Mouse (Mus musculus) CH12.LX (cell line): ENCODE results near the gene Aass. TPM values are rescaled to one million over a fixed set of nuclear protein-coding genes. Genes with fewer than 3 reads are reported as not detected.
"Not testable (repeated sequence)": the region's sequence is repeated elsewhere in the genome, so short reads cannot be mapped to it uniquely, and the experiment has no call there.

Experiments
- DNase-seq: peaks from one replicate; pipeline ENCODE4 v3.0.0-alpha.2; 2013; ENCODE audit errors: extremely low read depth
- H3K27ac ChIP-seq: 2 replicates; pipeline ENCODE4 v1.5.1; 2012; ENCODE audit warnings: low read depth, mild to moderate bottlenecking, control low read depth, moderate library complexity; ENCODE audit not compliant: insufficient read depth
- H3K27me3 ChIP-seq: replicated peaks from 2 replicates; pipeline ENCODE3; 2012; ENCODE audit warnings: inconsistent platforms
- H3K36me3 ChIP-seq, 2 experiments: replicated peaks in 1 of 2; 2 replicates each; pipeline versions ENCODE3 to v1.6.1; 2012; ENCODE audit warnings: inconsistent platforms in 1 of 2, low read length in 1 of 2, mild to moderate bottlenecking in 1 of 2, mixed read lengths in 1 of 2, moderate library complexity in 1 of 2; ENCODE audit not compliant: control insufficient read depth in 1 of 2, insufficient read depth in 1 of 2
- H3K4me1 ChIP-seq, 2 experiments: 2 replicates each; pipeline ENCODE4 v1.6.1; 2012; ENCODE audit warnings: inconsistent platforms in 1 of 2, moderate library complexity in 1 of 2; ENCODE audit not compliant: insufficient read depth in 2 of 2, control insufficient read depth in 1 of 2
- H3K4me2 ChIP-seq: 2 replicates; pipeline ENCODE4 v1.6.1; 2012; ENCODE audit warnings: low read depth, mild to moderate bottlenecking, control low read depth; ENCODE audit not compliant: poor library complexity, insufficient read depth, severe bottlenecking
- H3K4me3 ChIP-seq, 3 experiments: fragments of 150-350 bp in 1 of 3; sonication (generic) in 1 of 3; replicated peaks in 1 of 3; 2 replicates each; pipeline versions ENCODE3 to v1.5.1; 2011 to 2012; ENCODE audit warnings: low read depth in 2 of 3, low read length in 2 of 3, mild to moderate bottlenecking in 2 of 3, moderate library complexity in 2 of 3, control low read depth in 1 of 3, improper control_type of control experiment in 1 of 3, inconsistent platforms in 1 of 3, mixed read lengths in 1 of 3; ENCODE audit not compliant: poor library complexity in 1 of 3
- H3K79me2 ChIP-seq: replicated peaks from 2 replicates; pipeline ENCODE4 v1.6.1; 2012; ENCODE audit warnings: mild to moderate bottlenecking, moderate library complexity; ENCODE audit not compliant: control insufficient read depth, poor library complexity, insufficient read depth, severe bottlenecking; ENCODE audit errors: extremely low read depth
- H3K9ac ChIP-seq: 2 replicates; pipeline ENCODE4 v1.6.1; 2012; ENCODE audit warnings: low read depth, mild to moderate bottlenecking, control low read depth, moderate library complexity; ENCODE audit not compliant: insufficient read depth
- H3K9me3 ChIP-seq: replicated peaks from 2 replicates; pipeline ENCODE3; 2012; ENCODE audit warnings: low read length, inconsistent platforms, mixed read lengths
- CHD1 ChIP-seq: IDR thresholded peaks from 2 replicates; pipeline ENCODE4 v1.6.1; 2012; ENCODE audit warnings: low read depth, low read length, improper control_type of control experiment, inconsistent platforms
- CHD2 ChIP-seq: IDR thresholded peaks from 2 replicates; pipeline ENCODE4 v1.6.1; 2011; ENCODE audit warnings: low read length, improper control_type of control experiment
- CTCF ChIP-seq, 2 experiments: IDR thresholded peaks in 1 of 2; conservative IDR thresholded peaks in 1 of 2; 2 replicates each; pipeline ENCODE4 v1.5.1; 2011 to 2012; ENCODE audit warnings: low read depth in 2 of 2, low read length in 2 of 2, improper control_type of control experiment in 1 of 2, inconsistent platforms in 1 of 2, mild to moderate bottlenecking in 1 of 2, moderate library complexity in 1 of 2
- E2F4 ChIP-seq: IDR thresholded peaks from 2 replicates; pipeline ENCODE4 v1.6.1; 2011; ENCODE audit warnings: low read depth, low read length, improper control_type of control experiment; ENCODE audit not compliant: insufficient replicate concordance
- ELF1 ChIP-seq: IDR thresholded peaks from 2 replicates; pipeline ENCODE4 v1.6.1; 2014; ENCODE audit warnings: low read depth, mild to moderate bottlenecking, inconsistent platforms, low read length, improper control_type of control experiment
- HCFC1 ChIP-seq: IDR thresholded peaks from 2 replicates; pipeline ENCODE4 v1.6.1; 2012; ENCODE audit warnings: low read depth, mild to moderate bottlenecking, inconsistent platforms, low read length, improper control_type of control experiment
- IRF4 ChIP-seq: IDR thresholded peaks from 2 replicates; pipeline ENCODE4 v1.6.1; 2014; ENCODE audit warnings: low read depth, mild to moderate bottlenecking, inconsistent platforms, low read length, improper control_type of control experiment
- JUND ChIP-seq: conservative IDR thresholded peaks from 2 replicates; pipeline ENCODE4 v1.6.1; 2011; ENCODE audit warnings: low read depth, low read length, improper control_type of control experiment
- MAFK ChIP-seq: IDR thresholded peaks from 2 replicates; pipeline ENCODE4 v1.6.1; 2011; ENCODE audit warnings: low read length, improper control_type of control experiment; ENCODE audit not compliant: insufficient replicate concordance
- MAX ChIP-seq: IDR thresholded peaks from 2 replicates; pipeline ENCODE4 v1.6.1; 2011; ENCODE audit warnings: low read length, improper control_type of control experiment
- MAZ ChIP-seq: IDR thresholded peaks from 2 replicates; pipeline ENCODE4 v1.6.1; 2012; ENCODE audit warnings: low read depth, mild to moderate bottlenecking, inconsistent platforms, low read length, improper control_type of control experiment, moderate library complexity
- MEF2A ChIP-seq: IDR thresholded peaks from 2 replicates; pipeline ENCODE4 v1.6.1; 2014; ENCODE audit warnings: low read depth, mild to moderate bottlenecking, inconsistent platforms, low read length, improper control_type of control experiment, borderline replicate concordance
- MYC ChIP-seq: IDR thresholded peaks from 2 replicates; pipeline ENCODE4 v1.6.1; 2011; ENCODE audit warnings: low read depth, mild to moderate bottlenecking, improper control_type of control experiment, low read length
- NELFE ChIP-seq: IDR thresholded peaks from 2 replicates; pipeline ENCODE4 v1.6.1; 2011; ENCODE audit warnings: low read depth, low read length, improper control_type of control experiment
- NRF1 ChIP-seq: IDR thresholded peaks from 2 replicates; pipeline ENCODE4 v1.6.1; 2014; ENCODE audit warnings: low read depth, mild to moderate bottlenecking, inconsistent platforms, low read length, improper control_type of control experiment, moderate library complexity
- PAX5 ChIP-seq: IDR thresholded peaks from 2 replicates; pipeline ENCODE4 v1.6.1; 2012; ENCODE audit warnings: low read length, inconsistent platforms, mixed read lengths
- POLR2A ChIP-seq: IDR thresholded peaks from 2 replicates; pipeline ENCODE4 v1.6.1; 2011; ENCODE audit warnings: low read depth, mild to moderate bottlenecking, improper control_type of control experiment, low read length
- RAD21 ChIP-seq: IDR thresholded peaks from 2 replicates; pipeline ENCODE4 v1.6.1; 2011; ENCODE audit warnings: low read depth, mild to moderate bottlenecking, low read length, improper control_type of control experiment, moderate library complexity
- SIN3A ChIP-seq: IDR thresholded peaks from 2 replicates; pipeline ENCODE4 v1.6.1; 2012; ENCODE audit warnings: low read length, improper control_type of control experiment, inconsistent platforms
- SMC3 ChIP-seq: IDR thresholded peaks from 2 replicates; pipeline ENCODE4 v1.6.1; 2011; ENCODE audit warnings: low read depth, low read length, improper control_type of control experiment
- UBTF ChIP-seq: IDR thresholded peaks from 2 replicates; pipeline ENCODE4 v1.6.1; 2012; ENCODE audit warnings: low read depth, mild to moderate bottlenecking, inconsistent platforms, low read length, improper control_type of control experiment, moderate library complexity
- USF1 ChIP-seq: IDR thresholded peaks from 2 replicates; pipeline ENCODE4 v1.6.1; 2014; ENCODE audit warnings: low read depth, mild to moderate bottlenecking, inconsistent platforms, low read length, improper control_type of control experiment
- USF2 ChIP-seq: conservative IDR thresholded peaks from 2 replicates; pipeline ENCODE4 v1.6.1; 2011; ENCODE audit warnings: low read depth, low read length, improper control_type of control experiment
- ZMIZ1 ChIP-seq: IDR thresholded peaks from 2 replicates; pipeline ENCODE4 v1.6.1; 2012; ENCODE audit warnings: low read depth, mild to moderate bottlenecking, inconsistent platforms, low read length, improper control_type of control experiment
- dilution Hi-C: fragments of 300-500 bp; cut with MboI; formaldehyde crosslinking; loops from 2 replicates; pipeline ENCODE4 v1.14.3; 2020; ENCODE audit warnings: low sequenced_read_pairs; ENCODE audit not compliant: extremely low pct_unique_long_range_greater_than_20kb, extremely low pct_ligation_motif_present
- in situ Hi-C: fragments of 300-500 bp; cut with MboI; formaldehyde crosslinking; loops from 3 replicates; pipeline ENCODE4 v1.14.3; 2019; ENCODE audit warnings: low sequenced_read_pairs, low pct_ligation_motif_present, low pct_unique_long_range_greater_than_20kb, mixed read lengths
- polyA plus RNA-seq: library from polyadenylated mRNA; unstranded; fragments of >175 nt; gene quantifications from 2 replicates; pipeline ENCODE4 v1.2.1, GENCODE M21; 2012; ENCODE audit warnings: low read depth; ENCODE audit not compliant: insufficient read length
- total RNA-seq, 2 experiments: library from RNA; depleted of rRNA; stranded (reverse); fragments of 300-350 nt in 1 of 2; fragments of >200 nt in 1 of 2; gene quantifications; 2 replicates each; pipeline ENCODE4 v1.2.3; 2012 to 2014

Gene Aass
- not detected in 2 replicates for total RNA-seq (2012; rRNA removed)
- not detected in 2 replicates for total RNA-seq (2014; rRNA removed)
- not detected in 2 replicates for polyA plus RNA-seq

GRCm38 (mm10) chr6:23132573-23133181 is at the start of gene Aass:
Gene Aass (minus strand): TSS chr6:23132986.
- Histone ChIP-seq H3K9me3 (no peaks in the 10 kb centered on the region), H3K9ac (no peak within 1 kb of the TSS), H3K27ac (no peak within 1 kb of the TSS), H3K4me3 (no peak within 1 kb of the TSS), H3K27me3 (no peaks in the 10 kb centered on the region), H3K4me2 (no peak within 1 kb of the TSS), H3K36me3 (no peaks in the 10 kb centered on the region), H3K4me1 (no peaks in the 10 kb centered on the region), H3K79me2 (no peaks in the 10 kb centered on the region)
- no peak for TF ChIP-seq ZMIZ1
- TF ChIP-seq RAD21: no peak
- TF ChIP-seq E2F4: no peak
- TF ChIP-seq CTCF (conservative IDR thresholded peaks at IDR 0.05 in 1 of 2, IDR thresholded peaks at IDR 0.05 in 1 of 2; ENCODE audit: low read depth in 2 of 2, low read length in 2 of 2): no peak
- TF ChIP-seq SMC3: no peak
- TF ChIP-seq MAZ: no peak
- TF ChIP-seq IRF4: no peak
- no peak for TF ChIP-seq MAX
- no peak for TF ChIP-seq USF1
- no peak for TF ChIP-seq MYC
- no peak for TF ChIP-seq HCFC1
- no peak for TF ChIP-seq USF2
- no peak for TF ChIP-seq NELFE
- TF ChIP-seq ELF1: no peak
- no peak for TF ChIP-seq CHD2
- TF ChIP-seq NRF1: no peak
- TF ChIP-seq UBTF: no peak
- no peak for DNase-seq
- in situ Hi-C loops: no loop called here
- dilution Hi-C loops: no loop called here

GRCm38 (mm10) chr6:23180096-23180495 is 47.3 kb upstream of the Aass start:
- dilution Hi-C loops (no loop called here), in situ Hi-C loops (loop anchor here (25.0 kb wide), 1 partner anchor 282 kb away; no protein-coding TSS in a partner anchor)
- Histone ChIP-seq H3K4me1 (peaks cover 3 to 4% of the 10 kb centered on the region in 2 experiments; a peak in 1 of 4 replicates), H3K9ac (no peak overlapping the region), H3K4me3 (no peak overlapping the region), H3K36me3 (no peaks in the 10 kb centered on the region), H3K4me2 (no peak overlapping the region), H3K9me3 (no peaks in the 10 kb centered on the region), H3K79me2 (no peaks in the 10 kb centered on the region), H3K27ac (no peak overlapping the region), H3K27me3 (no peaks in the 10 kb centered on the region)
- DNase-seq: peak; percentile 34
- no peak for TF ChIP-seq JUND
- no peak for TF ChIP-seq MAZ
- TF ChIP-seq CTCF (conservative IDR thresholded peaks at IDR 0.05 in 1 of 2, IDR thresholded peaks at IDR 0.05 in 1 of 2; ENCODE audit: low read depth in 2 of 2, low read length in 2 of 2): peak; percentile 48 to 61; a peak in 3 of 4 replicates
- no peak for TF ChIP-seq PAX5
- TF ChIP-seq SIN3A: no peak
- TF ChIP-seq ZMIZ1: no peak
- no peak for TF ChIP-seq CHD2
- TF ChIP-seq IRF4: no peak
- TF ChIP-seq SMC3: peak; percentile 42; the same call in 1 of the 2 replicates
- no peak for TF ChIP-seq NRF1
- no peak for TF ChIP-seq POLR2A
- TF ChIP-seq RAD21: peak; percentile 65
- no peak for TF ChIP-seq MAFK
- TF ChIP-seq MEF2A: no peak
- TF ChIP-seq CHD1: no peak

DNA sequence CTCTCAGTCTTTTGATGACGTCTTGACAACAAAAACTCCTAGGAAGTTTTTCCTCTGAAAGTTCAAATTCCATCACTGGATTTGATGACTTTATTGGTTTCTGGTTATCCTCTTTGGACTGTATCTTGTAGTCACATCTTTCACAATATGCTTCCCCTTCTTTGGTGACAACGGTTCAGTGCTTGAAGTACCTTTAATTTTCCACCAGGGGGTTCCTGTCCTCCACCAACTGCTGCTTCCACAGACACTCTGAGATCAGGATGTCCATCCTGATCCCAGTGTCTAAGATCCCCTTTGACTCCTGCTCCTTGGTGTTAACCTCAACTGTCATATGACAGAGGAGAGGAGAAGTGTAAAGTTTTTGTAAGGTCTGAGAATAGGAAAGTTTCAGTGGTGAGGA is 31.0 kb upstream of the Aass start:
- H3K4me3 ChIP-seq, H3K4me2 ChIP-seq, H3K27me3 ChIP-seq, H3K9me3 ChIP-seq, dilution Hi-C loops, H3K9ac ChIP-seq, H3K4me1 ChIP-seq, H3K27ac ChIP-seq, H3K36me3 ChIP-seq, DNase-seq, in situ Hi-C loops, H3K79me2 ChIP-seq: not testable (repeated sequence)
